Mouse (Mus musculus) megakaryocyte, adult 5-6 weeks (primary cell): Measurements from ENCODE around the gene Cd36. TPM values are rescaled to one million over a fixed set of nuclear protein-coding genes. Genes with fewer than 3 reads are reported as not detected.
"Not testable (repeated sequence)": the region's sequence is repeated elsewhere in the genome, so short reads cannot be mapped to it uniquely, and the experiment has no call there.

Experiments
- ATAC-seq: 2 replicates; pipeline ENCODE4 v1.8.0; 2016; ENCODE audit warnings: mild to moderate bottlenecking, inconsistent platforms; ENCODE audit not compliant: poor library complexity, severe bottlenecking
- total RNA-seq, 2 experiments: library from RNA; stranded (forward) in 1 of 2; stranded (reverse) in 1 of 2; fragments of 153-499, 151-499 nt in 1 of 2; fragments of 221-1000, 200-1000 nt in 1 of 2; gene quantifications; 2 replicates each; pipeline versions ENCODE4 v1.2.3 to v1.2.4; 2015 to 2017

Gene Cd36
- total RNA-seq (2015) (5.0 and 11.1 TPM in 2 replicates), total RNA-seq (2017) (4.3 and 6.0 TPM in 2 replicates)

DNA sequence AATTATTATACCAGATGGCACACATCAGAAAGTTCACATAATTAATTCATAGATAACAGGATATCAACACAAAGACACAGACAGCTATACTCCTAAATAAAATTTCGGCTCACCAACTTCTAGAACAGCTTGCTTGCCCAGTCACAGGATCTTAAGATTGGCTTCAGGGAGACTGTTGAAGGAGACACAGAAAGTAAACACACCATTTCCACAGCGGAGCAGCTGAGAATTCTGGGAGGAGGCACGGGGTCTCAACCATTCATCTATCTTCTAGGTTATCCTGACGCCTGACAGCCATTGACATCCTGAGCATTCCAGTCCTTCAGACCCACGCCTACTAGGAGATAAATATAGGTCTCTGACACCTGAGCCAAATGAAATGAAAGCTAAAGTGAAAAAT lies at the start of gene Cd36:
Gene Cd36 (minus strand): TSS at position 204 of the 400 bp plus-strand sequence.
- ATAC-seq, result no peak

DNA sequence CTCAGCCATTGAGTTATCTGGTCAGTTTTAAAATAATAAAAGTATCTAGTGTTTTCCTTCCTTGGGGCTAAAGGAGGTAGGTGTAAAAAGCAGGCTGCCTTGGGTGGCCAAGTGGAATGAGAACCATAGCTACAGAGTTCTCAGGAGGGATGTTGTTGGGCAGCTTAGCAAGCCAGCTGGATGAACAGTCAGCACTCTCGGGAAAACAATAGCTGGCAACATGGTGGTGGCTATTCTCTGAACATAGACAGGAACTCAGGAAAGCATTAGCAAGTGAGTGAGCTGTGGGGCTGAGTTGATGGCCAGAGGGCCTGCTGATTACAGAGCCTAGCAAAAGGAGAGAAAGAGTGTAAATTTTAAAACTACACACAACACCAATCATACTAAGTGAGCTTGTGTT lies 45.9 kb upstream of the Cd36 start:
- no peak for ATAC-seq

- not testable (repeated sequence) for ATAC-seq
These were observed 43.0 kb upstream of the Cd36 start for GRCm38 (mm10) chr5:17931588-17931987.

- no peak for ATAC-seq
These were observed 40.5 kb upstream of the Cd36 start for GRCm38 (mm10) chr5:17929006-17929567.

DNA sequence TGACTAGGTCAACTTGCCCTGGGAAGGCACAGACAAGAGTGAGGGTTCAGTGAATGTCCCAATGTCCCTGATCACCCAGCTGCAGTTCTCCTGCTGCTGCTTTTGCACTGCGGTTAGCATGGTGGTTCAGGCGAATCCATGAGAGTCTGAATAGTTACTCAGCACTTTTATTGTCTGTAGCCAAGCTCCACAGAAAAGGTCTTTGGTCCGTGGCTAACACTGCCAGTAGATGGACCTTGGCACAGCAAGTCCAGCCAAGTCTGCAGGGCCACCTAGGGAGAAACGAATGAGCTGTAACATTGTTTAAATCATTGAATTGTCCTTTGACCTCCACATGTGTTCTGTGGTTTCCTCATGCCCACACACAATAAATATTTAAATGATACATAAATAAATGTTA lies 39.9 kb upstream of the Cd36 start:
- ATAC-seq, result no peak

DNA sequence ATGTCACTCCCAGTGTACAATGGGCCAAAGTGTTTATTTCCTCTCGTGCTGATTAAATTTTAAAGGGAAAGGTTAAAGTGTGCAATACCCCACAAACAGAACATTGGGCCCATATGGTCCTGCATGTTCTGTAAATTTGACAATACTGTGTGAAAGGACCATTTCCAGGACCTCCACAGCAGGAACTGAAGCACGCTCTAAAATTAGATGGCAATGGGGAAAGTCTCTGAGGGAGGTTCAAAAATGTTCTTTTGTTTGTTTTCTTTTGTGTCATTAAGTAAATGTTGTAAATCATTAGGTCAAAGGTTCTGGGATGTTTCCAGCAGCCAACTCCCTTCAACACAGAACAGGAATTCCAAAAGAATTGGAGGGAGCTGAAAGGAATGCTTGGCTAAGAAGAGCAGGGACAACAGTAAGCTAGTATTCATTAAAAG lies 35.5 kb upstream of the Cd36 start:
- no peak for ATAC-seq

DNA sequence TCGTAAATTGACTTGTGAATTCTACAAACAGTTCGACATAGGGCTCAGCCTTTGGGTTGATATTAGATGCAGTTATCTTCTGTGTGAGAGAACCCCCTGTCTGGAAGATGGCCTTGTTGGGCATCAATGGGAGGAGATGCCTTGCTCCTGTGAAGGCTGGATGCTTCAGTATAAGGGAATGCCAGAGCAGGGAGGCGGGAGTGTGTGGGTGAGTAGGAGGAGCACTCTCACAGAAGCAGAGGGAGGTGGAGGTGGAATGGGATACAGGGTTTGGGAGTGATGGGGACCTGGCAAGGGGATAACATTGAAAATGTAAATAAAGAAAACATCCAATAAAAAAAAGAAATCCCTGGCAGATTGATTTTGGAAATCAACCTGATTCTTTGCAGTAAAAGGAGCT lies 35.0 kb upstream of the Cd36 start:
- ATAC-seq, result no peak

GRCm38 (mm10) chr5:17918966-17919365 lies 30.4 kb upstream of the Cd36 start:
- no peak for ATAC-seq

DNA sequence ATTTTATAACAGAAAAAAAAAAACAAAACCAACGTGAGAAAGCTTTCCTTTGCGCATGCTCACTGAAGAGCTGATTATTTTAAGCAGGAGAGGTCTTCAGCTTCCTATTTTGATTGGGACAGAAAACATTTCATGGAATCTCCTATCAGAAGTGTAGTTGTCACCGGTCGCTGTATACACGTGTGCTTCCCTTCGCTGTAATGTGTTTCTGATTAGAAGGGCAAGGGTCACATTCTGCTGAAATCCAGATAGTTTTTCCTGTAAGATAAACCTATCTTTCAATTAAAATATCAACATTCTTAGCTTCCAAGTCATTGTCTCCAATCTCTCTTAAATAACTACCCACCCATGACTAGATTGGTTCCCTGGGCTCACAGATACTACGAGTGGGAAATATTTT lies 16.2 kb upstream of the Cd36 start:
- ATAC-seq, result no peak

DNA sequence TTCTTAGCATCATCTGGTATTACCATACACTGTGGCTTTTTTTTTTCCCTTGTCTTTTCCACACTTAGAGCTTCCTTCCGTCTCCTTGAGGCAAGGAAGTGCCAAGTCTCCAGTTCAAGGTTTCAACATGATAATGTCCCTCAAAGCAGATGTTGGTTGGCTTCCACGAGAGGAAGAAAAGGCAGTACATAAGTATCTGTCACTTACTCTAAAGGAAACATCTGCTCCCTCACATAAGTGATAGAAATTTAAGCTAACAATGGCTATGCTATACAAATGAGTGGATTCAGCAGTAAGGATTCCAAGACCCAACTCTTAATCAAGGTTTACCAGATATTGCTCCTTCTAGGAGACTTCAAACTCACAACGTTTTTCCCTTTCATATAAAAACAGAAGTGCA lies 10.3 kb upstream of the Cd36 start:
- no peak for ATAC-seq

DNA sequence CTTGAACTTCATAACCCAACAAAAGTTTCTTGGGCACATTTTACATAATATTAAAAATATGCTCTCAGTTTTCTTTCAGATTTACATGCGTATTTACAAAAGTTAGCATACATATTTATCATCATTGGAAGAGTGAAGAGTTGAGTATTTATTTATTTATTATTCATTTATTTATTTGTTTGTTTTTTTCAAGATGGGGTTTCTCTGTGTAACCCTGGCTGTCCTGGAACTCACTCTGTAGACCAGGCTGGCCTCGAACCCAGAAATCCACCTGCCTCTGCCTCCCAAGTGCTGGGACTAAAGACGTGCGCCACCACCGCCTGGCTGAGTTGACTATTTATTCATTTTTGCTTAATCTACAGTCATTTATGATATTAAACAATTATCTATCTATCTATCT lies 9.0 kb upstream of the Cd36 start:
- not testable (repeated sequence) for ATAC-seq

DNA sequence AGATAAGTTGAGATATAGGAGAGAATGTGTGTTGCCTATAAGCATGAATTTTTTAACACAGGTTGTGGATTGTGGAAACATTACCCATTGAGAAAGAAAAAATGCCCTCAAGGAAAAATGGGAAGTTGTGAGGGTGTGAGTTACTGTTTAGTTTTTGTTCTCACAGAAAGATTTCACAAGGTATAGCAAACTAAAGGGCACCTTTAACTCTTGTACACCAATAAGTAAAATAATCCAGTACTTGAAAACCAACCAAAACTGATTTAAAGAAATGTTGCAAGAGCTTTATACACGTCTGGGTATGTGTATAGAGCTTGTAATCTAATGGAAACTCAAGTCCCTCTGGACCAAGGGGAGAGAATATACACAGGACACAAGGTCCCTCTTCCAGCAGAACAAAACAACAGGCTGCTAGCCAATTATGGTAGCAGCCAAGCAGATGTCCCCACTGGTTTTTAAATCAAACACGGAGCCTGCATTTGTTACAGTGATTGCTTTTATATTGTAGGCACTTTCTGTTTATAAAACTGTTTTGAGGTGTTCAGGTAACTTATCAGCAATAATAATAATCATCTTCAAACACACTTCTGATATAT lies 5.1 kb upstream of the Cd36 start:
- ATAC-seq, result no peak

- no peak for ATAC-seq
These were observed 690 bp upstream of the Cd36 start for GRCm38 (mm10) chr5:17889291-17889690.

DNA sequence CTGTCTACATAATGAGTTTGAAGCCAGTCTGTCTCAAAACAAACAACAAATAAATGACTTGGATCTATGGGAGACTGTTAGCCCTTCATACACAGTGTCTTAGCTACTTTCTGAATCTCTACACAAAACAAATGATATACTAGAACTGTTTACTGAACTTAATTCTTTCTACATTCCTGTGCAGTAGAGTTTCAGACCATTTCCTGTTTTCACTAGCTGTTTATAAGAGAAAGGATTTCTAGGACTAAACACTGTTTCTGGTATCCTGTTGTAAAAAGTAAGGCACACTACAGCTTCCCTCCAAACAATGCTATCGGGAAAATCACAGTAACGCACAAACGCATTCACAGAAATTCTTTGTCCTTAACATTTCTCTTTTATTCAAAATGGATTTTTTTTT lies 2.2 kb downstream of the Cd36 start:
- ATAC-seq, result no peak

DNA sequence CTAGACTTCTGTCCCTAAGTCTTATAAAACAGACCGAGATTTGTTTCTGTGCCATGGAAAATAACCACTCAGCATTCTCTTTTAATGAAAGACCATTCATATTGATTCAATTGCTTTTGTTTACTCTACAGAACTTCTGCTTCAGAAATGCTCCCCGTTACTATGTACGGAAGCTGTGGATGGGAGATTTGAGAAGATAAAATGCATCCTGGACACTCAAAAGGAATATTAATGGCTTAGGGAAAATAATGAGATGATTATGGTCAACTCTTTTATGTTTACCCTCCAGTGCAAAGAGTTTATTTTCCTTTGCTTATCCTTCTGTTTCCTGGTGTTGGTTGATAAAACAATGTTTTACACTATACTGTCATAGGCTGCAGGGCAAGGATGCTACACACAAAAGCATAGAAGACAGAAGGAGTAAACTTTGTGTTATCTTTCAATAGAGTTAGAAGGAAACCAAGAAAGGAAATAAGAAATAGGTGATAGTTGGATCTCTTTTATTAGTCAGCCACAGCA lies 5.2 kb downstream of the Cd36 start:
- no peak for ATAC-seq

DNA sequence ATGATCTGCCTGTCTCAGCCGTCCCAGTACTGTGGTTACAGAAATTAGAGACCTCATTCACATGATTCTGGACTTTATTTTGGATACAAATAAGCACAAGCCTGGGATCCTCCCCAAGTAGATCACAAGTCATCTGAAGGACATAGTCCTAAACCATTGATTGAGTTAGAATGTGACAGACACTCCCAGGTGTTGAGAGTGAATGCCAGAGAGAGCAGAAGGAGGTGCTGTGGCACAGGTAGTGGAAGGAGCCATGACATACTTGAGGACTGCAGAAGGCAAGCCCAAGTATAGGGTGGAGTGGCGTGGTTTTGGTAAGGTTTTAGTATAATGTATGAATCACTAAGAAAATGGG lies 7.1 kb downstream of the Cd36 start:
- no peak for ATAC-seq

DNA sequence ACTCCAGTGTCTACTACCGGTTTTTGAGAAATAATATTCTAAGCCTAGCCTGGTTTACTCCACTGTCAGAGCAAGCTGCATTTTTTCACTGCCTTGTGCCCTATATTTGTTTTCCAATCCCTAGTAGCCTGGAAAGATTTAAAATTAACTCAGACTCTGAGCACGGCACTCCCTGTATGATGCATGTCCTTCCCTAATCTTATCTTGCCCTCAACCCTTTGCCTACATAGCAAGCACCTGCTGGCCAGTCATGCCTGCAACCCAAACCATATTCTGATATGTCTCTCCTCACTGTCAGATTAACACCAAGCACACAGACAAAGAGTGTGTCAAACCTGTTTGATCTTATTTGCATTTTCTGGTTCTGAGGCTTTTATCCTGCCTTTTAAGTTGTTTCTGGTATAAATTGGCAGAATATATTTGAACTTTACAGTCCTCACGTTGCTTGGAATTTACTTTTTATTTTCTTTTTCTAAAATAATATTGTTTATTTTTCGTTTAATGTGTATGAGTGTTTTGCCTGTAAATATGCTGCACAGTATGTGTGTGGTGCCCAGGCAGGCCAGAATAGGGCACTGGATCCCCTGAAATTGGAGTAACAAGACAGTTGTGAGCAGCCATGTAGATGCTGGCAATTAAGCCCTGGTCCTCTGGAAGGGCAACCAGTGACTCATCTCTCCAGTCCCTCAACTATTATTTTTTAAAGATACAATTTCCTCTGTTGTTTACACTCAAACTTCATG lies 7.6 kb downstream of the Cd36 start:
- no peak for ATAC-seq

- ATAC-seq, result peak; percentile 54
These were observed 8.7 kb downstream of the Cd36 start for GRCm38 (mm10) chr5:17879924-17880323.

DNA sequence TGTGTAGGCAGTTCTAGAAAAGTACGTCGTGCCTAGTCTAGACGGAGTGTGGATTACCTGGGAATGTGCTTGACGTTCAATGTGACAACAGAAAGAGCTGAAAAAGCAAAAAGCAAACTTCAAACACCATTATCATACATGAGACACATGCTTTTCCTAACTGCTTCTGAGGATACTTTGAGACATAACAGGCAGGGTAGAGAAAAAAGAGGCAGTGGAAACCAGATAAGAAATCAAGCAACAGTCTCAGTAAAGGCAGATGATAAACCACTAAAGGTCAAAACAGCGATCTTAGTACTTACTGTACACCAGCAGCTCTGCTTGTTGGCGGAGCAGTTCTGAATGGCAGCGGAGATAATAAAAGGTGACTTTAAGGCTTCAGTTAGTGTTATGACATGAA lies 11.6 kb downstream of the Cd36 start:
- peak; percentile 24; the same call in 1 of the 2 replicates for ATAC-seq

DNA sequence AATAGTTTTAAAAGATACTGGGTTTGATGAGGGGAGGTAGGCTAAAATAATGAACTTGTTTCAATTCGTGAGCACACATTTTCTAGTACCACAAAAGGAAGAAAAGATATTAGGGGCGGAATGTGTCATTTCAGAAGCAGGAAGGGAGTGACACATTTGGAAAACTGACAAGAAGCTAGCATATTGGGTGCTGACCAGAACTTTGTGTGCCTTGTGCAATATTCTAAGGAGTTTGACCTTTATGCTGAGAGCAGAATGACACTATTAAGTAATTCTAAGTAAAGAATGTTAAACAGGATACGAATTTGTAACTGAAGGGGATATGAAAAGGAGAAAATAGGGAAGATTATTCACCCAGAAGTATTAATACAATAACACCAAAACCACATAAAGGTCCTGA lies 12.0 kb downstream of the Cd36 start:
- ATAC-seq, result peak; percentile 58

DNA sequence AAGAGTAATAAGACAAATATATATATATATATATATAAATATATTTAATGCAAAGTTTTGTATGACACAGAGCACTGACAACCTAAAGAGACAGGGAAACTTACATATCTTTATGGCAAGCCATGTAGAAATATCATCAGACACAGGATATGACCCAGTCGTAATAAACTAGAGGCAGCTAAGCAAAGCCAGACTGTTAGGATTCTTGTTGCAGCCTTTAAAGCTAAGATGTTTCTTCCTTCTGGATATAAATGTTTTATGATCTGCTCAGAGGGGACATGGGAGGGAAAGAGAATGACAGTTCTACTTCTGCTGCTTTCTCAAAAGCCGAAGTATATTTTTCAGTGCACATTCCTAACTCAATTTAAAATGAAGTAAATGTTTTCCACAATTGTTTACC lies 14.3 kb downstream of the Cd36 start:
- no peak for ATAC-seq

DNA sequence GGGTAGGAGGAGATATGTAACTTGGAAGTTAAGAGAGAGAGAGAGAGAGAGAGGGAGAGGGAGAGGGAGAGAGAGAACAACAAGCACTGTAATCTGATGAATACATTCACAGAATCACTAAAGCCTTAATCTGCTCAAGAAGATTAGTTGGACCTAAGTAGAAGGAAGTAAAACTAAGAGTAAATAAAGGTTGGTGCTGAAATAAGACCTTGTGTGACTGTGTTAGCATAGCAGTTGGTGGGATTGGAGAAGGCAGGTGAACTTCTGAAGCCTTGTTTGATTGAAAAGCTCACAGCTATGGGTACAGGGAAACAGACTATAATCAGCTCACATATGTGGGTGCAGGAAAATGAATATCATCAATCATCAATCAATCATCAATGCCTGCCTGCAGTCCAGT lies 23.2 kb downstream of the Cd36 start:
- ATAC-seq, result no peak
